Mouse (Mus musculus): ENCODE measurements around the gene Stt3b.

The Stt3b gene

GRCm38 (mm10) chr9:115260464-115260863 is 49.8 kb downstream of the Stt3b start:
- DNase-seq = no peak

- no peak for DNase-seq
Measured at GRCm38 (mm10) chr9:115259866-115260265, 50.4 kb downstream of the Stt3b start.

- DNase-seq = no peak
Measured at GRCm38 (mm10) chr9:115257733-115258286, 52.4 kb downstream of the Stt3b start.

- DNase-seq = no peak
Measured at GRCm38 (mm10) chr9:115249145-115249544, 61.1 kb downstream of the Stt3b start.

GRCm38 (mm10) chr9:115245092-115245491 is 65.1 kb downstream of the Stt3b start:
- no peak for DNase-seq

GRCm38 (mm10) chr9:115243630-115244029 is 66.6 kb downstream of the Stt3b start:
- no peak for DNase-seq

- DNase-seq = no peak
Measured at GRCm38 (mm10) chr9:115239861-115240260, 70.4 kb downstream of the Stt3b start.

- DNase-seq = no peak
Measured at GRCm38 (mm10) chr9:115237943-115238342, 72.3 kb downstream of the Stt3b start.

- DNase-seq = no peak
Measured at GRCm38 (mm10) chr9:115236352-115236841, 73.8 kb downstream of the Stt3b start.

- no peak for DNase-seq
Measured at GRCm38 (mm10) chr9:115234561-115234960, 75.7 kb downstream of the Stt3b start.

- no peak for DNase-seq
Measured at GRCm38 (mm10) chr9:115233721-115234120, 76.5 kb downstream of the Stt3b start.

GRCm38 (mm10) chr9:115231476-115231875 is 78.7 kb downstream of the Stt3b start:
- DNase-seq = no peak

GRCm38 (mm10) chr9:115230141-115230540 is 80.1 kb downstream of the Stt3b start:
- DNase-seq = no peak

- no peak for DNase-seq
Measured at GRCm38 (mm10) chr9:115229676-115230075, 80.5 kb downstream of the Stt3b start.

GRCm38 (mm10) chr9:115229145-115229544 is 81.1 kb downstream of the Stt3b start:
- DNase-seq = no peak

GRCm38 (mm10) chr9:115224744-115225354 is 85.4 kb downstream of the Stt3b start:
- no peak for DNase-seq

- DNase-seq = no peak
Measured at GRCm38 (mm10) chr9:115221265-115221664, 89.0 kb downstream of the Stt3b start.

- no peak for DNase-seq
Measured at GRCm38 (mm10) chr9:115220466-115220865, 89.8 kb downstream of the Stt3b start.

- DNase-seq = no peak
Measured at GRCm38 (mm10) chr9:115217984-115218383, 92.2 kb downstream of the Stt3b start.

- no peak for DNase-seq
Measured at GRCm38 (mm10) chr9:115215830-115216701, 94.2 kb downstream of the Stt3b start.

- DNase-seq = no peak
Measured at GRCm38 (mm10) chr9:115214572-115215571, 95.3 kb downstream of the Stt3b start.

- DNase-seq = no peak
Measured at GRCm38 (mm10) chr9:115213755-115214264, 96.4 kb downstream of the Stt3b start.
